Mouse (Mus musculus): ENCODE results near the gene Pcbp1. TPM values are rescaled to one million over a fixed set of nuclear protein-coding genes. Genes with fewer than 3 reads are reported as not detected.

Pcbp1 gene
- total RNA-seq, 2 experiments from 2014 or later = 177 to 186 TPM

GRCm38 (mm10) chr6:86523755-86524434, 2.2 kb downstream of the Pcbp1 start:
- no peak for DNase-seq

GRCm38 (mm10) chr6:86523242-86523754, 2.8 kb downstream of the Pcbp1 start:
- no peak for DNase-seq

- DNase-seq = no peak
Observed at GRCm38 (mm10) chr6:86522001-86522911, 3.9 kb downstream of the Pcbp1 start.

GRCm38 (mm10) chr6:86519767-86520345, 6.3 kb downstream of the Pcbp1 start:
- DNase-seq = no peak

GRCm38 (mm10) chr6:86516021-86516420, 10.1 kb downstream of the Pcbp1 start:
- DNase-seq = no peak

- no peak for DNase-seq
Observed at GRCm38 (mm10) chr6:86513296-86513695, 12.8 kb downstream of the Pcbp1 start.

GRCm38 (mm10) chr6:86510979-86511378, 15.1 kb downstream of the Pcbp1 start:
- DNase-seq = no peak

- no peak for DNase-seq
Observed at GRCm38 (mm10) chr6:86509866-86510200, 16.3 kb downstream of the Pcbp1 start.

- no peak for DNase-seq
Observed at GRCm38 (mm10) chr6:86509194-86509865, 16.8 kb downstream of the Pcbp1 start.

- no peak for DNase-seq
Observed at GRCm38 (mm10) chr6:86508736-86509135, 17.4 kb downstream of the Pcbp1 start.

- no peak for DNase-seq
Observed at GRCm38 (mm10) chr6:86507116-86507515, 19.0 kb downstream of the Pcbp1 start.

- DNase-seq = no peak
Observed at GRCm38 (mm10) chr6:86506309-86506708, 19.8 kb downstream of the Pcbp1 start.

- no peak for DNase-seq
Observed at GRCm38 (mm10) chr6:86505671-86506070, 20.4 kb downstream of the Pcbp1 start.

- no peak for DNase-seq
Observed at GRCm38 (mm10) chr6:86503513-86503912, 22.6 kb downstream of the Pcbp1 start.

GRCm38 (mm10) chr6:86499571-86500109, 26.5 kb downstream of the Pcbp1 start:
- no peak for DNase-seq

- DNase-seq = no peak
Observed at GRCm38 (mm10) chr6:86497942-86498732, 28.0 kb downstream of the Pcbp1 start.

GRCm38 (mm10) chr6:86497071-86497815, 28.9 kb downstream of the Pcbp1 start:
- DNase-seq = no peak

GRCm38 (mm10) chr6:86496585-86496984, 29.5 kb downstream of the Pcbp1 start:
- no peak for DNase-seq

- DNase-seq = no peak
Observed at GRCm38 (mm10) chr6:86496127-86496526, 30.0 kb downstream of the Pcbp1 start.

- DNase-seq = no peak
Observed at GRCm38 (mm10) chr6:86495661-86496060, 30.5 kb downstream of the Pcbp1 start.

GRCm38 (mm10) chr6:86494767-86495166, 31.4 kb downstream of the Pcbp1 start:
- DNase-seq = no peak

Measured in layer of hippocampus, postnatal 36 days (tissue).